Mouse (Mus musculus) neural tube, embryonic 15.5 days (tissue): ENCODE data around the gene Acvr1. TPM values are rescaled to one million over a fixed set of nuclear protein-coding genes. Genes with fewer than 3 reads are reported as not detected.

ENCODE experiments used
- ATAC-seq: fragments of 200-750 bp; cut with Nextera tagmentation; 2 replicates; pipeline ENCODE4 v1.8.0; 2017; ENCODE audit warnings: mild to moderate bottlenecking, moderate TSS enrichment, moderate library complexity; ENCODE audit not compliant: low FRiP score
- H3K27ac ChIP-seq: fragments of 300-500 bp; sonication (generic); replicated peaks from 2 replicates; pipeline ENCODE4 v1.5.1; 2015; ENCODE audit warnings: mild to moderate bottlenecking, inconsistent platforms
- H3K27me3 ChIP-seq: fragments of 300-500 bp; sonication (generic); replicated peaks from 2 replicates; pipeline ENCODE4 v1.6.1; 2015; ENCODE audit warnings: inconsistent platforms
- H3K36me3 ChIP-seq: fragments of 300-500 bp; sonication (generic); 2 replicates; pipeline ENCODE4 v1.6.1; 2015; ENCODE audit warnings: inconsistent platforms
- H3K4me1 ChIP-seq: fragments of 300-500 bp; sonication (generic); 2 replicates; pipeline ENCODE4 v1.6.1; 2015; ENCODE audit warnings: inconsistent platforms
- H3K4me2 ChIP-seq: fragments of 300-500 bp; sonication (generic); 2 replicates; pipeline ENCODE4 v1.6.1; 2015; ENCODE audit warnings: inconsistent platforms, mild to moderate bottlenecking, moderate library complexity
- H3K4me3 ChIP-seq: fragments of 300-500 bp; sonication (generic); replicated peaks from 2 replicates; pipeline ENCODE4 v1.5.1; 2015; ENCODE audit warnings: mild to moderate bottlenecking, inconsistent platforms
- H3K9ac ChIP-seq: fragments of 300-500 bp; sonication (generic); replicated peaks from 2 replicates; pipeline ENCODE4 v1.6.1; 2015; ENCODE audit warnings: mild to moderate bottlenecking, inconsistent platforms
- H3K9me3 ChIP-seq: fragments of 300-500 bp; sonication (generic); replicated peaks from 2 replicates; pipeline ENCODE4 v1.6.1; 2016; ENCODE audit warnings: inconsistent platforms
- WGBS: fragments of 180-500 bp; shearing (Covaris S2); methylation state at CpG from one replicate; pipeline ENCODE4 v1.1.7; 2015; ENCODE audit warnings: mixed read lengths; 5-methylcytosine and 5-hydroxymethylcytosine counted together
- polyA plus RNA-seq: library from polyadenylated mRNA; unstranded; fragments of >200 nt; fragmentation: Nextera tagmentation; extraction: Ambion mirVana; gene quantifications from 2 replicates; pipeline ENCODE4 v1.2.1, GENCODE M21; 2015

The Acvr1 gene
- polyA plus RNA-seq, 1 experiment from 2014 or later: 6.1 TPM

GRCm38 (mm10) chr2:58532260-58532850 lies 34.6 kb downstream of the Acvr1 start:
- 6% methylated on average over 10 of the region's 10 CpGs for WGBS
- H3K4me3 ChIP-seq: peak overlapping the region; percentile 16; the same call in 1 of the 2 replicates
- ATAC-seq: peak; percentile 86

GRCm38 (mm10) chr2:58530521-58530920 lies 36.4 kb downstream of the Acvr1 start:
- peak overlapping the region; percentile 56; the same call in 1 of the 2 replicates for H3K27ac ChIP-seq
- H3K9ac ChIP-seq: no peak overlapping the region
- no peak overlapping the region for H3K4me3 ChIP-seq
- no peak for ATAC-seq
- H3K27me3 ChIP-seq: no peaks in the 10 kb centered on the region
- no peaks in the 10 kb centered on the region for H3K9me3 ChIP-seq
- H3K36me3 ChIP-seq: no peaks in the 10 kb centered on the region
- no peak overlapping the region for H3K4me2 ChIP-seq
- WGBS: 51% methylated on average over 4 of the region's 4 CpGs
- H3K4me1 ChIP-seq: peaks cover 67% of the 10 kb centered on the region

More at GRCm38 (mm10) chr2:58532260-58532850, 34.6 kb downstream of the Acvr1 start:
- H3K9me3 ChIP-seq: no peaks in the 10 kb centered on the region
- H3K27ac ChIP-seq: peak overlapping the region; percentile 74
- peaks cover 3% of the 10 kb centered on the region; the same call in 1 of the 2 replicates for H3K36me3 ChIP-seq
- H3K4me2 ChIP-seq: peak overlapping the region; percentile 46
- 0 out of 2 replicates have a peak overlapping the region, but pooled peaks have one; percentile 6 for H3K9ac ChIP-seq
- peaks cover 67% of the 10 kb centered on the region for H3K4me1 ChIP-seq
- no peaks in the 10 kb centered on the region for H3K27me3 ChIP-seq

- Histone ChIP-seq H3K36me3 (no peaks in the 10 kb centered on the region), H3K4me2 (no peak overlapping the region), H3K9me3 (no peaks in the 10 kb centered on the region), H3K9ac (no peak overlapping the region), H3K27ac (peak overlapping the region; percentile 56), H3K27me3 (no peaks in the 10 kb centered on the region), H3K4me3 (no peak overlapping the region), H3K4me1 (peaks cover 64% of the 10 kb centered on the region)
- 6% methylated on average over 7 of the region's 7 CpGs for WGBS
- ATAC-seq: no peak
These were observed 37.0 kb downstream of the Acvr1 start for GRCm38 (mm10) chr2:58529860-58530440.

GRCm38 (mm10) chr2:58529384-58529783 lies 37.6 kb downstream of the Acvr1 start:
- no peak for ATAC-seq
- Histone ChIP-seq H3K27ac (peak overlapping the region; percentile 56), H3K27me3 (no peaks in the 10 kb centered on the region), H3K9me3 (no peaks in the 10 kb centered on the region), H3K4me1 (peaks cover 62% of the 10 kb centered on the region), H3K4me2 (no peak overlapping the region), H3K36me3 (no peaks in the 10 kb centered on the region), H3K4me3 (no peak overlapping the region), H3K9ac (no peak overlapping the region)
- WGBS: 47% methylated on average over 5 of the region's 5 CpGs

- ATAC-seq: no peak
- Histone ChIP-seq H3K4me2 (no peak overlapping the region), H3K27me3 (no peaks in the 10 kb centered on the region), H3K27ac (no peak overlapping the region), H3K36me3 (no peaks in the 10 kb centered on the region), H3K9ac (no peak overlapping the region), H3K4me3 (no peak overlapping the region), H3K9me3 (no peaks in the 10 kb centered on the region), H3K4me1 (peaks cover 49% of the 10 kb centered on the region)
- WGBS: 79% methylated on average over 3 of the region's 3 CpGs
These were observed 39.2 kb downstream of the Acvr1 start for GRCm38 (mm10) chr2:58527786-58528185.

GRCm38 (mm10) chr2:58524356-58524755 lies 42.6 kb downstream of the Acvr1 start:
- Histone ChIP-seq H3K9ac (no peak overlapping the region), H3K9me3 (no peaks in the 10 kb centered on the region), H3K27ac (no peak overlapping the region), H3K36me3 (no peaks in the 10 kb centered on the region), H3K4me3 (no peak overlapping the region), H3K4me1 (peaks cover 22% of the 10 kb centered on the region), H3K4me2 (no peak overlapping the region), H3K27me3 (no peaks in the 10 kb centered on the region)
- 84% methylated on average over 6 of the region's 6 CpGs for WGBS
- ATAC-seq: no peak

GRCm38 (mm10) chr2:58523894-58524293 lies 43.1 kb downstream of the Acvr1 start:
- Histone ChIP-seq H3K27ac (no peak overlapping the region), H3K9ac (no peak overlapping the region), H3K4me1 (peaks cover 19% of the 10 kb centered on the region; the same call in 1 of the 2 replicates), H3K27me3 (no peaks in the 10 kb centered on the region), H3K4me2 (no peak overlapping the region), H3K4me3 (no peak overlapping the region), H3K9me3 (no peaks in the 10 kb centered on the region), H3K36me3 (no peaks in the 10 kb centered on the region)
- ATAC-seq: no peak
- 88% methylated on average over 5 of the region's 5 CpGs for WGBS

- Histone ChIP-seq H3K27me3 (no peaks in the 10 kb centered on the region), H3K36me3 (no peaks in the 10 kb centered on the region), H3K4me3 (no peak overlapping the region), H3K4me1 (peaks cover 15% of the 10 kb centered on the region; the same call in 1 of the 2 replicates), H3K9me3 (no peaks in the 10 kb centered on the region), H3K9ac (no peak overlapping the region), H3K27ac (no peak overlapping the region), H3K4me2 (no peak overlapping the region)
- WGBS: 83% methylated on average over 12 of the region's 12 CpGs
- no peak for ATAC-seq
These were observed 43.9 kb downstream of the Acvr1 start for GRCm38 (mm10) chr2:58523097-58523496.

- H3K4me3 ChIP-seq: no peak overlapping the region
- no peak overlapping the region for H3K9ac ChIP-seq
- H3K9me3 ChIP-seq: no peaks in the 10 kb centered on the region
- peaks cover 11% of the 10 kb centered on the region; the same call in 1 of the 2 replicates for H3K4me1 ChIP-seq
- no peaks in the 10 kb centered on the region for H3K36me3 ChIP-seq
- no peak for ATAC-seq
- WGBS: 92% methylated on average over 6 of the region's 6 CpGs
- H3K27ac ChIP-seq: no peak overlapping the region
- no peak overlapping the region for H3K4me2 ChIP-seq
- no peaks in the 10 kb centered on the region for H3K27me3 ChIP-seq
These were observed 45.3 kb downstream of the Acvr1 start for GRCm38 (mm10) chr2:58521621-58522020.

- ATAC-seq: no peak
These were observed 46.2 kb downstream of the Acvr1 start for GRCm38 (mm10) chr2:58520727-58521126.

GRCm38 (mm10) chr2:58518517-58518916 lies 48.4 kb downstream of the Acvr1 start:
- H3K9ac ChIP-seq: no peak overlapping the region
- H3K9me3 ChIP-seq: no peaks in the 10 kb centered on the region
- no peak overlapping the region for H3K4me2 ChIP-seq
- no peaks in the 10 kb centered on the region for H3K36me3 ChIP-seq
- no peak overlapping the region for H3K4me3 ChIP-seq
- no peak for ATAC-seq
- no peaks in the 10 kb centered on the region for H3K27me3 ChIP-seq
- WGBS: 86% methylated on average over 1 of the region's 1 CpGs
- no peak overlapping the region for H3K27ac ChIP-seq
- peaks cover 13% of the 10 kb centered on the region; the same call in 1 of the 2 replicates for H3K4me1 ChIP-seq

More at GRCm38 (mm10) chr2:58520727-58521126, 46.2 kb downstream of the Acvr1 start:
- H3K4me3 ChIP-seq: no peak overlapping the region
- H3K9ac ChIP-seq: no peak overlapping the region
- no peak overlapping the region for H3K27ac ChIP-seq
- H3K27me3 ChIP-seq: no peaks in the 10 kb centered on the region
- H3K4me2 ChIP-seq: no peak overlapping the region
- no peaks in the 10 kb centered on the region for H3K9me3 ChIP-seq
- H3K36me3 ChIP-seq: no peaks in the 10 kb centered on the region
- WGBS: 93% methylated on average over 9 of the region's 9 CpGs
- H3K4me1 ChIP-seq: peaks cover 14% of the 10 kb centered on the region

GRCm38 (mm10) chr2:58516920-58517319 lies 50.0 kb downstream of the Acvr1 start:
- peaks cover 6% of the 10 kb centered on the region; the same call in 1 of the 2 replicates for H3K4me1 ChIP-seq
- no peak for ATAC-seq
- no peak overlapping the region for H3K4me2 ChIP-seq
- no peak overlapping the region for H3K9ac ChIP-seq
- 79% methylated on average over 6 of the region's 6 CpGs for WGBS
- no peak overlapping the region for H3K4me3 ChIP-seq
- H3K27me3 ChIP-seq: no peaks in the 10 kb centered on the region
- no peaks in the 10 kb centered on the region for H3K9me3 ChIP-seq
- no peak overlapping the region; the same call in 1 of the 2 replicates for H3K27ac ChIP-seq
- H3K36me3 ChIP-seq: no peaks in the 10 kb centered on the region
